Mouse (Mus musculus) stomach, embryonic 16.5 days (tissue): Measurements from ENCODE around the gene Stk38l. TPM values are rescaled to one million over a fixed set of nuclear protein-coding genes. Genes with fewer than 3 reads are reported as not detected.
"Not testable (repeated sequence)": the region's sequence is repeated elsewhere in the genome, so short reads cannot be mapped to it uniquely, and the experiment has no call there.

Experiments used
- ATAC-seq: fragments of 200-750 bp; cut with Nextera tagmentation; 2 replicates; pipeline ENCODE4 v1.8.0; 2017; ENCODE audit warnings: moderate number of reproducible peaks, moderate TSS enrichment; ENCODE audit not compliant: insufficient read depth, low FRiP score
- H3K27ac ChIP-seq: fragments of 300-500 bp; sonication (generic); 2 replicates; pipeline ENCODE4 v1.5.1; 2014; ENCODE audit warnings: low read length
- H3K27me3 ChIP-seq: fragments of 300-500 bp; sonication (generic); 2 replicates; pipeline ENCODE4 v1.6.1; 2014; ENCODE audit warnings: low read length, control low read depth, mixed read lengths; ENCODE audit not compliant: control insufficient read depth, insufficient read depth
- H3K36me3 ChIP-seq: fragments of 300-500 bp; sonication (generic); 2 replicates; pipeline ENCODE4 v1.6.1; 2014; ENCODE audit warnings: low read length; ENCODE audit not compliant: control insufficient read depth, insufficient read depth
- H3K4me1 ChIP-seq: fragments of 300-500 bp; sonication (generic); 2 replicates; pipeline ENCODE4 v1.6.1; 2014; ENCODE audit warnings: low read length, control low read depth, mixed read lengths; ENCODE audit not compliant: control insufficient read depth, insufficient read depth
- H3K4me2 ChIP-seq: fragments of 300-500 bp; sonication (generic); 2 replicates; pipeline ENCODE4 v1.6.1; 2014; ENCODE audit warnings: low read depth, low read length, mixed read lengths
- H3K4me3 ChIP-seq: fragments of 300-500 bp; sonication (generic); replicated peaks from 2 replicates; pipeline ENCODE4 v1.5.1; 2014; ENCODE audit warnings: mild to moderate bottlenecking, low read length
- H3K9ac ChIP-seq: fragments of 300-500 bp; sonication (generic); 2 replicates; pipeline ENCODE4 v1.6.1; 2014; ENCODE audit warnings: low read length
- H3K9me3 ChIP-seq: fragments of 300-500 bp; sonication (generic); replicated peaks from 2 replicates; pipeline ENCODE4 v1.6.1; 2016; ENCODE audit warnings: low read length, control low read depth; ENCODE audit not compliant: control insufficient read depth
- WGBS: fragments of 180-500 bp; shearing (Covaris S2); extraction: QIAGEN DNeasy Blood & Tissue Kit; methylation state at CpG from one replicate; pipeline ENCODE4 v1.1.7; 2014; 5-methylcytosine and 5-hydroxymethylcytosine counted together
- polyA plus RNA-seq: library from polyadenylated mRNA; unstranded; fragments of >200 nt; fragmentation: Nextera tagmentation; extraction: Ambion mirVana; gene quantifications from 2 replicates; pipeline ENCODE4 v1.2.1, GENCODE M21; 2015

Stk38l gene
- polyA plus RNA-seq, 1 experiment from 2014 or later, result 23.4 TPM

GRCm38 (mm10) chr6:146770808-146771207 lies 46.0 kb downstream of the Stk38l start:
- no peaks in the 10 kb centered on the region for H3K27me3 ChIP-seq
- no peaks in the 10 kb centered on the region for H3K4me1 ChIP-seq
- H3K9me3 ChIP-seq, result no peaks in the 10 kb centered on the region
- H3K9ac ChIP-seq, result no peak overlapping the region
- H3K4me3 ChIP-seq, result no peak overlapping the region
- 0 out of 2 replicates have a peak, but pooled peaks cover 8% of the 10 kb centered on the region for H3K36me3 ChIP-seq
- 80% methylated on average over 5 of the region's 5 CpGs for WGBS
- no peak overlapping the region for H3K4me2 ChIP-seq
- ATAC-seq, result no peak
- H3K27ac ChIP-seq, result no peak overlapping the region

DNA sequence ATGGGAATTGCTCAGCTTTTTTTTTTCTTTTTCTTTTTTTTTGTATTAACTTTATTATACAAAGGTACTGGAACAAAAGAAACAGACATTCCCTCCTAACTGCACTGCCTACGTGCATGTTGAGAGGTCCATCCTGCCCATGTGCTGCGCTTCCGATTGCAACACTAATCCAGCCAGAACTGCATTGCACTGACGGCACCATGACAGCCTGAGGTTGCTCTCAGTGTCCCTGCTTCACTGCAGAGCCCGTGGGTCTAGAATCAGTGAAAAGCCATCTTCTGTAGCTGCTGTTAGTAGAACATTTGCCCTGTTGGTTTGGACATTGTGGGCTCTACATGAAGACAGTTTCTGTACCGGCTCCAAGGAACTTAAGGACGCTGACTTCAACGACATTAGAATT lies 51.1 kb downstream of the Stk38l start:
- H3K4me1 ChIP-seq, ATAC-seq, H3K27me3 ChIP-seq, H3K27ac ChIP-seq, H3K9ac ChIP-seq, H3K4me3 ChIP-seq, H3K36me3 ChIP-seq, H3K9me3 ChIP-seq, H3K4me2 ChIP-seq: not testable (repeated sequence)
- WGBS, result 78% methylated on average over 8 of the region's 8 CpGs

DNA sequence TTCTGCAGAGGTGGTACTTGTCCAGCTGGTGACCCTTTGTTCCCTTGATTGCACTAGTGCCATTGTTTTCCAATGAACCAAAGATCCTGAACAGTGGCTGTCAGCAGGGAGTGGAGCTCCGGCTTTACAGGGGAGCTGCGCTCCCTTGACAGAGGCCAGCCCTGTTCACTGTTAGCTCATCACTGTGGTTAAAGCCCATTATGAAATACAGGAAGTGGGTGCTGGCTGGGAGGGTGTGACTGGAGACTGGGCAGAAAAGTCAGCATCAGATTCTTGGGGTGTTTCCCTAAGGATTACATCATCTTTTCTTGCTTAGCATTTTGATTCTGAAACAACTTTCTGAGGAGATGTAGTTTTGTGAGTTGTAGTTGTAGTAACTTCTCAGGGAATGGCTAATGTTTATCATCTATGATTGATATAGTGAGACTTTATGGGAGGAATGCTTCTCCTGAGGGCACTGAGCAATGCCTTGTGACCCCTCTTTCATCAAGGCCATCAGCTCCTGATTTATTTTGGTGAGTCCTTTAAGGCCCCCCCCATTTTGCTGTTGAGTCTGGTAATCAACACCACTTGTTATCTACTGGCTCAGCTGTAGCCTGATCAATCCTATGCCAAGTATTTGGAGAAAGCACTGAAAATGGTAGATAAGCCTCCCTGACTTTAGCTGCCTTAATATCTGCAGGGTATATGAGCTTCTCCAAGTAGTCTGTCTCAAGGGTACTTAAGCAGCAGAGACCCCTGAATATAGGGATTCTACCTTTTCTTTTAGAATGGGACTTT lies 52.0 kb downstream of the Stk38l start:
- no peak overlapping the region for H3K4me3 ChIP-seq
- no peaks in the 10 kb centered on the region for H3K4me1 ChIP-seq
- WGBS, result 51% methylated on average over 2 of the region's 2 CpGs
- no peak overlapping the region for H3K4me2 ChIP-seq
- no peaks in the 10 kb centered on the region for H3K9me3 ChIP-seq
- ATAC-seq, result peak; percentile 79
- no peak overlapping the region for H3K27ac ChIP-seq
- no peak overlapping the region for H3K9ac ChIP-seq
- no peaks in the 10 kb centered on the region for H3K27me3 ChIP-seq
- H3K36me3 ChIP-seq, result 0 out of 2 replicates have a peak, but pooled peaks cover 5% of the 10 kb centered on the region

DNA sequence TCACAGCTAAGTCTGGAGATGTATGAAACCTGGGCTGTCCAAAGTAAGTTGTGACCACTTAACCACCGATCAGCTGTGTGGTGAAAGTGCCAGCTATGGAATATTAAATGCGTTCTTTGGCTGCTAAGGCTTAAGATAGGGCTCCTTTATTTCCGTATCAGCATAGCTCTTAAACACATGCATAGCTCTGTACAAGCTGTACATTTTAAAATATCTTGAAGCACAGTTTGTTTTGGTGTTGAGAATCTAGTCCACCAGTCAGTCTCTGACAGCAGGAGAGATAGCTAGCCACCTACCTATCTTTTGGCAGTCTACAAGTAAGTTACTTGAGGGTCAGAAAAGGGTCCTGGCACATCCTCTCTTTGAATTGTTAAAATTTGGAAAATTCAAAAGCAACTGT lies 53.3 kb downstream of the Stk38l start:
- Histone ChIP-seq H3K4me1 (no peaks in the 10 kb centered on the region), H3K4me2 (no peak overlapping the region), H3K27me3 (no peaks in the 10 kb centered on the region), H3K4me3 (no peak overlapping the region), H3K9me3 (no peaks in the 10 kb centered on the region), H3K27ac (no peak overlapping the region), H3K36me3 (0 out of 2 replicates have a peak, but pooled peaks cover 5% of the 10 kb centered on the region), H3K9ac (no peak overlapping the region)
- 86% methylated on average over 3 of the region's 3 CpGs for whole genome bisulfite sequencing
- ATAC-seq, result no peak

GRCm38 (mm10) chr6:146781566-146781965 lies 56.8 kb downstream of the Stk38l start:
- no peak overlapping the region for H3K4me2 ChIP-seq
- H3K4me3 ChIP-seq, result no peak overlapping the region
- H3K4me1 ChIP-seq, result no peaks in the 10 kb centered on the region
- WGBS, result 68% methylated on average over 3 of the region's 3 CpGs
- H3K9me3 ChIP-seq, result peaks cover 2% of the 10 kb centered on the region; the same call in 1 of the 2 replicates
- H3K27ac ChIP-seq, result no peak overlapping the region
- ATAC-seq, result no peak
- no peaks in the 10 kb centered on the region for H3K36me3 ChIP-seq
- H3K27me3 ChIP-seq, result no peaks in the 10 kb centered on the region
- no peak overlapping the region for H3K9ac ChIP-seq

- ATAC-seq, result no peak
- Histone ChIP-seq H3K4me2 (no peak overlapping the region), H3K9me3 (no peaks in the 10 kb centered on the region), H3K9ac (no peak overlapping the region), H3K36me3 (no peaks in the 10 kb centered on the region), H3K27me3 (no peaks in the 10 kb centered on the region), H3K4me3 (no peak overlapping the region), H3K27ac (no peak overlapping the region), H3K4me1 (peaks cover 6% of the 10 kb centered on the region; the same call in 1 of the 2 replicates)
- WGBS, result 68% methylated on average over 3 of the region's 3 CpGs
These were observed 68.7 kb downstream of the Stk38l start for GRCm38 (mm10) chr6:146793527-146793926.

DNA sequence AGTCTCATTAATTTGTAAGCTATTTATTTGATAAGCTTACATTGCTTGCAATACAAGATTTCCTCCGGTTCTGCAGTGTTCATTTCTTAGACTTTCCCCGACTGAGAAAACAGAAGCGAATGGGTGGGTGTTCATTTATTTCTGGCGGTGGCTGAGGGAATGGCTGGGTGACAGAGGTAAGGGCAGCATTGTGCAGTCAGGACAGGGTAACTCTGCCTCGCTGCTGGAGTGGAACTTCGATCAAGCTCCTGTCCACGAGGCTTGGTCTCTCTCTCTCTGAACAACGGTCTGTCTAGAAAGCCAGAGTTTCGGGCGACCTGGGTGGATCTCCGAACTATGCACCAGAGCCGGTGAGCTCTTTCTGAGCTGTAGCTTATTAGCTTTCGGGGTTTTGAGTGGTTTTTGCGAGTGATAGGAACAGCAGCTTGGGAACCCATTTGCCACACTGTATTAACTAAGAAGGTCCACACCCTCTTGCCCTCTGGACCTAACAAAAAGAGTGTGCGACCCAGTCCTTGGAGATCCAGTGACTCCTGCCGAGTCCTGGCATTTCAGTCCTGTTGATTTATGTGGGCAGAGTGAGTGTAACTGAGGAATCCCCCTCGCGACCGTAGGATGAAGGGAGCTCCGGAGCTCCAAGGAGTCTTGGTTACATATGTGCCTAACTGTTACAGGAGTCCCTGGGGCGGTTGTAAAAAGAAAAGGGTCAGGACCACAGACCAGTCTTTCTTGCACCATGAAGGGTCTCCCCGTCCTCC lies 70.5 kb downstream of the Stk38l start:
- peak; percentile 16; the same call in 1 of the 2 replicates for ATAC-seq
- peaks cover 6% of the 10 kb centered on the region; the same call in 1 of the 2 replicates for H3K4me1 ChIP-seq
- peak overlapping the region; percentile 65 for H3K4me3 ChIP-seq
- peak overlapping the region; percentile 83 for H3K4me2 ChIP-seq
- H3K9me3 ChIP-seq, result no peaks in the 10 kb centered on the region
- no peaks in the 10 kb centered on the region for H3K36me3 ChIP-seq
- H3K9ac ChIP-seq, result peak overlapping the region; percentile 78
- H3K27ac ChIP-seq, result no peak overlapping the region
- no peaks in the 10 kb centered on the region for H3K27me3 ChIP-seq
- WGBS, result 11% methylated on average over 22 of the region's 22 CpGs

- peak; percentile 97 for ATAC-seq
- Histone ChIP-seq H3K9me3 (no peaks in the 10 kb centered on the region), H3K9ac (peak within 1 kb of the TSS; percentile 78), H3K4me2 (peak within 1 kb of the TSS; percentile 83), H3K27ac (no peak within 1 kb of the TSS), H3K27me3 (no peaks in the 10 kb centered on the region), H3K4me1 (peaks cover 6% of the 10 kb centered on the region; the same call in 1 of the 2 replicates), H3K4me3 (peak within 1 kb of the TSS; percentile 65), H3K36me3 (no peaks in the 10 kb centered on the region)
- WGBS, result 1% methylated on average over 36 of the region's 36 CpGs
These were observed 71.2 kb downstream of the Stk38l start, which contains the start of gene Arntl2 for GRCm38 (mm10) chr6:146795924-146796545. Arntl2 (plus strand) TSS chr6:146796055.
